Mouse (Mus musculus): ENCODE results near the gene Gli3. TPM values are rescaled to one million over a fixed set of nuclear protein-coding genes. Genes with fewer than 3 reads are reported as not detected.

Gene Gli3
- total and polyA plus RNA-seq, 2 experiments: 0.15 to 0.37 TPM

- no peaks in the 10 kb centered on the region for H3K36me3 ChIP-seq (ENCODE audit: control insufficient read depth, insufficient read depth, low read length)
- no peak overlapping the region for H3K4me3 ChIP-seq (ENCODE audit: insufficient read depth, low read depth, low read length)
- WGBS: 68% methylated on average over 5 of the region's 5 CpGs
- H3K4me1 ChIP-seq (ENCODE audit: control insufficient read depth, insufficient read depth, low read length): no peaks in the 10 kb centered on the region
- H3K27me3 ChIP-seq (ENCODE audit: control insufficient read depth, insufficient read depth, low read length): no peaks in the 10 kb centered on the region
- DNase-seq (ENCODE audit: extremely low read depth, low read depth, low spot score): no peak
- no peak for TF ChIP-seq CTCF (IDR thresholded peaks at IDR 0.05; ENCODE audit: low read depth, low read length)
- TF ChIP-seq POLR2A (IDR thresholded peaks at IDR 0.05; ENCODE audit: extremely low read depth, insufficient read depth, low read length): no peak
- no peaks in the 10 kb centered on the region for H3K79me2 ChIP-seq (ENCODE audit: control insufficient read depth, insufficient read depth, low read length)
- no peak overlapping the region for H3K9ac ChIP-seq (ENCODE audit: low read depth, low read length)
- no peak overlapping the region for H3K27ac ChIP-seq (replicated peaks; ENCODE audit: insufficient read depth, low read depth, low read length)
These were observed 228.9 kb downstream of the Gli3 start for GRCm38 (mm10) chr13:15691751-15692464.

GRCm38 (mm10) chr13:15692465-15692809 is 229.4 kb downstream of the Gli3 start:
- Histone ChIP-seq H3K79me2 (ENCODE audit: control insufficient read depth, insufficient read depth, low read length) (no peaks in the 10 kb centered on the region), H3K4me1 (ENCODE audit: control insufficient read depth, insufficient read depth, low read length) (no peaks in the 10 kb centered on the region), H3K36me3 (ENCODE audit: control insufficient read depth, insufficient read depth, low read length) (no peaks in the 10 kb centered on the region), H3K9ac (ENCODE audit: low read depth, low read length) (no peak overlapping the region), H3K27me3 (ENCODE audit: control insufficient read depth, insufficient read depth, low read length) (no peaks in the 10 kb centered on the region), H3K4me3 (ENCODE audit: insufficient read depth, low read depth, low read length) (no peak overlapping the region), H3K27ac (replicated peaks; ENCODE audit: insufficient read depth, low read depth, low read length) (no peak overlapping the region)
- no peak for DNase-seq (ENCODE audit: extremely low read depth, low read depth, low spot score)
- TF ChIP-seq POLR2A (IDR thresholded peaks at IDR 0.05; ENCODE audit: extremely low read depth, insufficient read depth, low read length) (no peak), CTCF (IDR thresholded peaks at IDR 0.05; ENCODE audit: low read depth, low read length) (no peak)

DNA sequence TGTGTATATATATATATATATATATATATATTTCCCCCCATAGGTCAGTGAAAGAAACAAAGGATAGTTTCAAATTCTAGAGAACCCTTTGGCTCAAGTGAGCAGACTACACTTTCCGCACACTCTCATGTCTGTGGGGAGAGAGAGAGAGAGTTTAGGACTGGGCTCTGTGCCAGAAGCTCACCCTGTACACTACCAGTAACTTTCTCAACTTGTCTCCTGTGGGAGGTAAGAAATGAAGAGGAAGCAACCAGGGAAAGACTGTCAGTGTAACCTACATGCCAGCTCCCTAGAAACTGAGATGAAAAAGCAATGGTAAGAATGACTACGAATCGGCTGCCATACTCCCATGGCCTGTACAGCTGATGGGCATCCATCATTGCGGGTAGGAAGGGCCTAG is 235.2 kb downstream of the Gli3 start:
- TF ChIP-seq CTCF (IDR thresholded peaks at IDR 0.05; ENCODE audit: low read depth, low read length) (no peak), POLR2A (IDR thresholded peaks at IDR 0.05; ENCODE audit: extremely low read depth, insufficient read depth, low read length) (no peak)
- DNase-seq (ENCODE audit: extremely low read depth, low read depth, low spot score): no peak
- Histone ChIP-seq H3K27ac (replicated peaks; ENCODE audit: insufficient read depth, low read depth, low read length) (no peak overlapping the region), H3K79me2 (ENCODE audit: control insufficient read depth, insufficient read depth, low read length) (no peaks in the 10 kb centered on the region), H3K36me3 (ENCODE audit: control insufficient read depth, insufficient read depth, low read length) (no peaks in the 10 kb centered on the region), H3K4me1 (ENCODE audit: control insufficient read depth, insufficient read depth, low read length) (no peaks in the 10 kb centered on the region), H3K27me3 (ENCODE audit: control insufficient read depth, insufficient read depth, low read length) (no peaks in the 10 kb centered on the region), H3K4me3 (ENCODE audit: insufficient read depth, low read depth, low read length) (no peak overlapping the region), H3K9ac (ENCODE audit: low read depth, low read length) (no peak overlapping the region)
- 89% methylated on average over 4 of the region's 4 CpGs for WGBS

DNA sequence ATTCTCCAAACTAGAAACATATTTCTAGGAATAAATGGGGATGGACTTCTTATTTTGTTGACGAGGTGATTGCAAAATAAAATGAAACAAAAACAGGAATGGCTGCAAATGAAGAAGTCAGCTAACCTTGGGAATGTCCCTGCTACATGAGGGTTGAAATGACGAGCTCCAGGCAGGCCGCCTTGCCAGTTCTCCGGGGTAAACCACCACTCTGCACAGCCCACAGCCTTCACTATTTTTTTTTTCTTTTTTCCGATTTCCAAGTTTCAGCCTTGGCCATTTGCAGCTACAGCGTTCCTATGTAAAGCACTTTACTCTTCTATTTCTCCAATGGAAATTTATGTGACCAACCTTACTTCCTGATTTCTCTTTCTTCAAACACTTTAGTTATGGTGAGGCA is 236.1 kb downstream of the Gli3 start:
- no peak for TF ChIP-seq CTCF (IDR thresholded peaks at IDR 0.05; ENCODE audit: low read depth, low read length)
- TF ChIP-seq POLR2A (IDR thresholded peaks at IDR 0.05; ENCODE audit: extremely low read depth, insufficient read depth, low read length): no peak
- Histone ChIP-seq H3K27ac (replicated peaks; ENCODE audit: insufficient read depth, low read depth, low read length) (no peak overlapping the region), H3K4me1 (ENCODE audit: control insufficient read depth, insufficient read depth, low read length) (no peaks in the 10 kb centered on the region), H3K4me3 (ENCODE audit: insufficient read depth, low read depth, low read length) (no peak overlapping the region), H3K9ac (ENCODE audit: low read depth, low read length) (no peak overlapping the region), H3K79me2 (ENCODE audit: control insufficient read depth, insufficient read depth, low read length) (no peaks in the 10 kb centered on the region), H3K27me3 (ENCODE audit: control insufficient read depth, insufficient read depth, low read length) (no peaks in the 10 kb centered on the region), H3K36me3 (ENCODE audit: control insufficient read depth, insufficient read depth, low read length) (no peaks in the 10 kb centered on the region)
- no peak for DNase-seq (ENCODE audit: extremely low read depth, low read depth, low spot score)
- WGBS: 86% methylated on average over 6 of the region's 6 CpGs

DNA sequence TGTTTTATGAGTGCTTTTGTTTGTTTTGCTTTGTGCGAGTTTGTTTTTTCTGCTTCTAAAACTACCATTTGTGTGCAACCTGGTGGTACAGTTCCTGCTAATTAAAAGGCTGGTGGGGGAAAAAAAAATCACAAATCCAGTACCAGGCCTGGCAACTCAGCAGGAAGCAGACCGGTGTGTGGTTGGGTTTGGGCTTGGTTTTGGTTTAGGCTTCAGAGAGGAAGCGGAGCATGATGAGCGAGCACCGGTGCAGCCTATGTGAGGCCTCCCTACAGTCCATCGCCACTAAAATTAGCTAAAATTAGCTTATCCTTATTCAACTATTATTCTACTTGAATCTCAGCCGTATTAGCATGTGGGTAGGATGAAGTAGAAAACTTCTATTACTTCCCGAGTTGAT is 241.6 kb downstream of the Gli3 start:
- no peaks in the 10 kb centered on the region for H3K27me3 ChIP-seq (ENCODE audit: control insufficient read depth, insufficient read depth, low read length)
- DNase-seq (ENCODE audit: extremely low read depth, low read depth, low spot score): no peak
- TF ChIP-seq POLR2A (IDR thresholded peaks at IDR 0.05; ENCODE audit: extremely low read depth, insufficient read depth, low read length) (no peak), CTCF (IDR thresholded peaks at IDR 0.05; ENCODE audit: low read depth, low read length) (no peak)
- no peaks in the 10 kb centered on the region for H3K4me1 ChIP-seq (ENCODE audit: control insufficient read depth, insufficient read depth, low read length)
- no peaks in the 10 kb centered on the region for H3K79me2 ChIP-seq (ENCODE audit: control insufficient read depth, insufficient read depth, low read length)
- no peaks in the 10 kb centered on the region for H3K36me3 ChIP-seq (ENCODE audit: control insufficient read depth, insufficient read depth, low read length)
- no peak overlapping the region for H3K27ac ChIP-seq (replicated peaks; ENCODE audit: insufficient read depth, low read depth, low read length)
- no peak overlapping the region for H3K4me3 ChIP-seq (ENCODE audit: insufficient read depth, low read depth, low read length)
- 91% methylated on average over 8 of the region's 8 CpGs for WGBS
- H3K9ac ChIP-seq (ENCODE audit: low read depth, low read length): no peak overlapping the region

DNA sequence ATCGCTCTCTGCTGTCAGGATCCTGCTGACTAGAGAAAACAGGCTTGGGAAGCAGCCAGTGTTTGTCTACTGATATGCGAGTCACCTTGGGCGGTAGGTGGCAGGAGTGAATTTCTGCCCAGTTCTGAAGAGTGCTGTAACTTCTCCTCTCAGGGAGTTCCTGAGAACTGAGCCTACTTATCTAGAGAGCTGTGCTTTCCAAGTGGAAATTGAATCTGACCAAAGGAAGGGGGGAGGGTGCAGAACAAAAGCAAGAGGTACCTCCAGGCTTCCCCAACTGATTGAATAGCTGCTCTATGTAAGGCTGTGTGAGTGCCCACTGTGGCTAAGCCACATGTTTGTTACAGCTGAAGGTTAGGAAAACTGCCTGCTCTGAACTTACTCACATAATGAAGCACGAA is 244.4 kb downstream of the Gli3 start:
- H3K79me2 ChIP-seq (ENCODE audit: control insufficient read depth, insufficient read depth, low read length): no peaks in the 10 kb centered on the region
- no peaks in the 10 kb centered on the region for H3K4me1 ChIP-seq (ENCODE audit: control insufficient read depth, insufficient read depth, low read length)
- no peak overlapping the region for H3K4me3 ChIP-seq (ENCODE audit: insufficient read depth, low read depth, low read length)
- peak; percentile 11 for DNase-seq (ENCODE audit: extremely low read depth, low read depth, low spot score)
- no peak for TF ChIP-seq POLR2A (IDR thresholded peaks at IDR 0.05; ENCODE audit: extremely low read depth, insufficient read depth, low read length)
- TF ChIP-seq CTCF (IDR thresholded peaks at IDR 0.05; ENCODE audit: low read depth, low read length): no peak
- H3K27me3 ChIP-seq (ENCODE audit: control insufficient read depth, insufficient read depth, low read length): no peaks in the 10 kb centered on the region
- WGBS: 26% methylated on average over 4 of the region's 4 CpGs
- no peak overlapping the region for H3K27ac ChIP-seq (replicated peaks; ENCODE audit: insufficient read depth, low read depth, low read length)
- H3K9ac ChIP-seq (ENCODE audit: low read depth, low read length): no peak overlapping the region
- no peaks in the 10 kb centered on the region for H3K36me3 ChIP-seq (ENCODE audit: control insufficient read depth, insufficient read depth, low read length)
